Mouse (Mus musculus) liver, embryonic 14.5 days (tissue): ENCODE data around the gene Cdh12. TPM values are rescaled to one million over a fixed set of nuclear protein-coding genes. Genes with fewer than 3 reads are reported as not detected.

Experiments used
- ATAC-seq: fragments of 200-750 bp; cut with Nextera tagmentation; 2 replicates; pipeline ENCODE4 v1.8.0; 2017; ENCODE audit warnings: moderate number of reproducible peaks, mild to moderate bottlenecking, moderate library complexity; ENCODE audit not compliant: insufficient read depth
- DNase-seq, 3 experiments: peaks; one replicate each; pipeline ENCODE4 v3.0.0-alpha.2; 2012 to 2013; ENCODE audit warnings: low read depth in 3 of 3, low spot score in 3 of 3
- H3K27ac ChIP-seq: fragments of 300-500 bp; sonication (generic); 2 replicates; pipeline ENCODE4 v1.5.1; 2014; ENCODE audit warnings: moderate library complexity, mild to moderate bottlenecking, control low read depth, inconsistent platforms
- H3K27me3 ChIP-seq: fragments of 300-500 bp; sonication (generic); 2 replicates; pipeline ENCODE4 v1.6.1; 2014; ENCODE audit warnings: mild to moderate bottlenecking, low read length, moderate library complexity; ENCODE audit not compliant: control insufficient read depth, insufficient read depth
- H3K36me3 ChIP-seq: fragments of 300-500 bp; sonication (generic); replicated peaks from 2 replicates; pipeline ENCODE4 v1.6.1; 2014; ENCODE audit warnings: low read depth; ENCODE audit not compliant: control insufficient read depth, insufficient read depth
- H3K4me1 ChIP-seq, 2 experiments: fragments of 200-500 bp in 1 of 2; fragments of 300-500 bp in 1 of 2; sonication (generic) in 1 of 2; replicated peaks; 2 replicates each; pipeline ENCODE4 v1.6.1; 2012 to 2014; ENCODE audit warnings: antibody characterized with exemption in 1 of 2, inconsistent platforms in 1 of 2, low read length in 1 of 2; ENCODE audit not compliant: control insufficient read depth in 2 of 2, insufficient read depth in 2 of 2
- H3K4me2 ChIP-seq: fragments of 300-500 bp; sonication (generic); 2 replicates; pipeline ENCODE4 v1.6.1; 2014; ENCODE audit warnings: low read depth, mild to moderate bottlenecking, control low read depth, moderate library complexity
- H3K4me3 ChIP-seq, 2 experiments: fragments of 200-500 bp in 1 of 2; fragments of 300-500 bp in 1 of 2; sonication (generic) in 1 of 2; 2 replicates each; pipeline ENCODE4 v1.5.1; 2012 to 2014; ENCODE audit warnings: low read depth in 2 of 2, low read length in 2 of 2, mild to moderate bottlenecking in 2 of 2, control low read depth in 1 of 2, inconsistent platforms in 1 of 2, moderate library complexity in 1 of 2; ENCODE audit not compliant: insufficient read depth in 1 of 2
- H3K9ac ChIP-seq: fragments of 300-500 bp; sonication (generic); replicated peaks from 2 replicates; pipeline ENCODE4 v1.6.1; 2014; ENCODE audit warnings: mild to moderate bottlenecking, control low read depth, moderate library complexity
- H3K9me3 ChIP-seq: fragments of 300-500 bp; sonication (generic); 2 replicates; pipeline ENCODE4 v1.6.1; 2016; ENCODE audit warnings: low read length, mixed read lengths; ENCODE audit not compliant: control insufficient read depth
- CTCF ChIP-seq: IDR thresholded peaks from 2 replicates; pipeline ENCODE4 v1.5.1; 2016; ENCODE audit warnings: antibody characterized with exemption, low read depth, control low read depth
- EP300 ChIP-seq: IDR thresholded peaks from 2 replicates; pipeline ENCODE4 v1.6.1; 2016; ENCODE audit warnings: antibody characterized with exemption, low read depth
- WGBS: fragments of 180-500 bp; shearing (Covaris S2); extraction: QIAGEN DNeasy Blood & Tissue Kit; methylation state at CpG from one replicate; pipeline ENCODE4 v1.1.7; 2014; ENCODE audit not compliant: insufficient replicate concordance; 5-methylcytosine and 5-hydroxymethylcytosine counted together
- polyA plus RNA-seq, 2 experiments: library from polyadenylated mRNA; depleted of rRNA in 1 of 2; stranded (reverse) in 1 of 2; unstranded in 1 of 2; fragments of >200 nt; fragmentation: Nextera tagmentation in 1 of 2; extraction: Ambion mirVana in 1 of 2; gene quantifications; 2 replicates each; pipeline versions ENCODE4 v1.2.1 to v1.2.3; 2012 to 2014

Gene Cdh12
- polyA plus RNA-seq, 2 experiments: not detected

DNA sequence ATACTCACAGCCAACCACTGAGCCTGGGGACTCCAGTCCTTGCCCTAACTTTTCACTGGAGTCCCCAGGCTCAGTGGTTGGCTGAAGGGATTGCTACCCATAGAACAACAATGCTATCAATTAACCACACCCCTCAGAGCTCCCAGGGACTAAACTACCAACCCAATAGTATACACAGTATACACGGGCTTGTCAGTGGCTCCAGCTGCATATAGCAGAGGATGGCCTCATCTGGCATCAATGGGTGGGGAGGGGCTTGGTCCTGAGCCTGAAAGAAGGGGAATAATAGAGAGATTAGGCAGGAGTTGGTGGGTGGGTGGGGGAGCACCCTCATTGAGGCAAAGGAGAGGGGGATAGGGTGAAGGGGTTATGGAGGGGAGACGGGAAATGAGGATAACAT, 518.4 kb downstream of the Cdh12 start:
- ATAC-seq (no peak), DNase-seq (no peak)
- Histone ChIP-seq H3K4me3 (no peak overlapping the region), H3K9ac (no peak overlapping the region), H3K27me3 (no peaks in the 10 kb centered on the region), H3K9me3 (no peaks in the 10 kb centered on the region), H3K36me3 (no peaks in the 10 kb centered on the region), H3K27ac (no peak overlapping the region), H3K4me1 (no peaks in the 10 kb centered on the region), H3K4me2 (no peak overlapping the region)
- TF ChIP-seq CTCF (no peak), EP300 (no peak)
- 42% methylated on average over 2 of the region's 2 CpGs for WGBS

DNA sequence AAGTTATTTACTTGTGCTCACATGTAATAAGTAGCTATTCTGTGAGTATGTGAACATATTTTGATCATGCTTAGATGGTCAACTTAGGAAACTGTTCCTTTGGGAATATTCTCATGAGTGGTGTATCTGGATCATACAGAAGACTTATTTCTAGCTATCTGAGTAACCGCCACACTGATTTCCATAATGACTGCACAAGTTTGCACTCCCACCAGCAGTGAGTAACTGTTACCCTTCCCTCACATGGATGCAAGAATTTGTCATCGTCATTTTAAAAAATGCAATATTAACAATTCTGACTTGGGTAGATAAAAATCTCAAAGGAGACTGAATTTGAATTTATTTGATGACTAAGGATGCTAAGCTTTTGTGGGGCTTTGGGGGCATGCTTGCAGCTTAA, 522.0 kb downstream of the Cdh12 start:
- Histone ChIP-seq H3K9ac (no peak overlapping the region), H3K4me3 (no peak overlapping the region), H3K9me3 (no peaks in the 10 kb centered on the region), H3K36me3 (no peaks in the 10 kb centered on the region), H3K27ac (no peak overlapping the region), H3K4me2 (no peak overlapping the region), H3K4me1 (no peaks in the 10 kb centered on the region), H3K27me3 (no peaks in the 10 kb centered on the region)
- 59% methylated on average over 2 of the region's 2 CpGs for WGBS
- DNase-seq (no peak), ATAC-seq (no peak)
- TF ChIP-seq EP300: no peak
- no peak for TF ChIP-seq CTCF

DNA sequence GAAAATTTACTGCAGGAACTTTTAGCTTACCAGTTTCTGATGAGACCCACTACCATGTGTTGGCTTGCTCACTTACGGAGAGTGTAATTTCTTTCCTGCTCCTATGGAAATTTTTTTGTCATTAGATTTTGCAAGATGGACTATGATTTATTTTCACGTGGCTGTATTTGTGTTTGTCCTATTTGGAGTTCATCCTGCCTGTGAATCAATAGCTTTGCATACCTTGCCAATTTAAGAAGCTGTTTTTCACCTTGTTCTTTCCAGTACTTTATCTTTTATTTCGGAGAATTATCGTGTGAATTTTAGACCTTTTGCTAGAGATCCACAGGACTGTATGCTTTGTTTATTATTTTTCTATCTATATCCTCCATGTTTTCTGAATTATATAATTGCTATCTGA, 551.5 kb downstream of the Cdh12 start:
- no peak for DNase-seq
- Histone ChIP-seq H3K4me3 (no peak overlapping the region), H3K36me3 (no peaks in the 10 kb centered on the region), H3K9ac (no peak overlapping the region), H3K4me2 (no peak overlapping the region), H3K27ac (no peak overlapping the region), H3K9me3 (no peaks in the 10 kb centered on the region), H3K4me1 (no peaks in the 10 kb centered on the region), H3K27me3 (no peaks in the 10 kb centered on the region)
- TF ChIP-seq EP300 (no peak), CTCF (no peak)
- WGBS: 65% methylated on average over 4 of the region's 4 CpGs
- ATAC-seq: no peak

DNA sequence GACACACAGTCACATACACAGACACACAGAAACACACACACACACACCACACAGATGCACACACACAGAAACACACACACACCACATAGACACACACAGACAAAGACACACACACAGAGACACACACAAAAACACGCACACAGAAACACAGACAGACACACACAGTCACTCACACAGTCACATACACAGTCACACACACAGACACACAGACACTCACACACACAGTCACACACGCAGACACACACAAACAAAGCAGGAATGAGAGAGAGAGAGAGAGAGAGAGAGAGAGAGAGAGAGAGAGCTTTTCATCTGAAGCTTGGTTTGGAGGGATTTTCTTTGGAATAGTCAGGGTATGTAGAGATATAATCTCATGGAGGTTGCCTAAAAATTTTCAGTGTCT, 558.9 kb downstream of the Cdh12 start:
- Histone ChIP-seq H3K27ac (no peak overlapping the region), H3K4me1 (no peaks in the 10 kb centered on the region), H3K4me3 (no peak overlapping the region), H3K4me2 (no peak overlapping the region), H3K9me3 (no peaks in the 10 kb centered on the region), H3K36me3 (no peaks in the 10 kb centered on the region), H3K27me3 (no peaks in the 10 kb centered on the region), H3K9ac (no peak overlapping the region)
- DNase-seq (no peak), ATAC-seq (no peak)
- TF ChIP-seq CTCF: no peak
- TF ChIP-seq EP300: no peak
- 40% methylated on average over 2 of the region's 2 CpGs for WGBS

DNA sequence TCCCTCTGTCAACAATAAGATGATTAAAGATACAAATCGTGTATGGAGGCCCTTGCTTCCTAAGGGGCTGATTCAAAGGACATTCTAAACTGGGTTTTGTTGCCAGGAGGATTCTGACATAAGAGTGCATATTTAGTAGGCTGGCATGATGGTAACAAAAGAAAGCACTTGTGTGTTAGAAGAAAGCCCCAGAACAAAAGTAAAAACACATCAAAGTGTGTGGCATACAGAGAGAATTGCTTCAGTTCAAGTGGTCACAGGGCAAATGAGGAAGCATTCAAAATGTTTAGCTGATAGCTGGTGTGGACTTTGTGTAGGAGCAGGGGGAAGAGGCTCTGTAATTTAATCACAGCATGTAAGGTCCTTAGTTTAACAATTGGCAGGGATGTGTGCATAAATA, 559.4 kb downstream of the Cdh12 start:
- Histone ChIP-seq H3K27ac (no peak overlapping the region), H3K4me1 (no peaks in the 10 kb centered on the region), H3K9ac (no peak overlapping the region), H3K4me2 (no peak overlapping the region), H3K36me3 (no peaks in the 10 kb centered on the region), H3K4me3 (no peak overlapping the region), H3K27me3 (no peaks in the 10 kb centered on the region), H3K9me3 (no peaks in the 10 kb centered on the region)
- no peak for DNase-seq
- TF ChIP-seq EP300 (no peak), CTCF (no peak)
- ATAC-seq: no peak
- 25% methylated on average over 1 of the region's 1 CpGs for WGBS
